Mouse (Mus musculus) layer of hippocampus, adult 18-20 months (tissue): ENCODE data around the gene Lbhd2. TPM values are rescaled to one million over a fixed set of nuclear protein-coding genes. Genes with fewer than 3 reads are reported as not detected.

Experiments used
- DNase-seq, 2 experiments: peaks; one replicate each; pipeline ENCODE4 v3.0.0; 2022; ENCODE audit warnings: low spot score in 2 of 2
- total RNA-seq, 2 experiments: library from RNA; stranded (reverse); gene quantifications; 2 replicates each; pipeline ENCODE4 v1.2.3; 2021

The Lbhd2 gene
- total RNA-seq, 2 experiments from 2014 or later: 0.53 to 1.2 TPM

DNA sequence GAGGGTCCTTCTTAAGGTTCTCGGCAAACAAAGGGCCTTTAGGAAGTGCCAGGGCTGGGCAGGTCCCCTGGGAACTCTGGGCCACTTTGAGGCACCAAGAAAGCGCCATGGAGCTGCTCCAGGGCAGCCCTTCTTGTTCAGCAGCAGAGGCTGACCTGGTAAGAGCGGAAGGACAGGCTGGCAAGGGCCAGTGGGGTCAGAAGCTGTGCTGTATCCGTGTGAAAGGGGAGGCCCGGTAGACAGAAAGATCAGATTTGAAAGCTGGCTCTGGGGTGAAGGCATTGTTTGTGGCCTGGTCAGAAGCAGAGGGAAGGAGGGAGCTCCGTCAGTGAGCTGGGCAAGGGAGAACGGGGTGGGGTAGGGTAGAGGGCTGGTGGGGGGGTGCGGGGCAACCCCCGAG, 40.7 kb downstream of the Lbhd2 start:
- no peak for DNase-seq

DNA sequence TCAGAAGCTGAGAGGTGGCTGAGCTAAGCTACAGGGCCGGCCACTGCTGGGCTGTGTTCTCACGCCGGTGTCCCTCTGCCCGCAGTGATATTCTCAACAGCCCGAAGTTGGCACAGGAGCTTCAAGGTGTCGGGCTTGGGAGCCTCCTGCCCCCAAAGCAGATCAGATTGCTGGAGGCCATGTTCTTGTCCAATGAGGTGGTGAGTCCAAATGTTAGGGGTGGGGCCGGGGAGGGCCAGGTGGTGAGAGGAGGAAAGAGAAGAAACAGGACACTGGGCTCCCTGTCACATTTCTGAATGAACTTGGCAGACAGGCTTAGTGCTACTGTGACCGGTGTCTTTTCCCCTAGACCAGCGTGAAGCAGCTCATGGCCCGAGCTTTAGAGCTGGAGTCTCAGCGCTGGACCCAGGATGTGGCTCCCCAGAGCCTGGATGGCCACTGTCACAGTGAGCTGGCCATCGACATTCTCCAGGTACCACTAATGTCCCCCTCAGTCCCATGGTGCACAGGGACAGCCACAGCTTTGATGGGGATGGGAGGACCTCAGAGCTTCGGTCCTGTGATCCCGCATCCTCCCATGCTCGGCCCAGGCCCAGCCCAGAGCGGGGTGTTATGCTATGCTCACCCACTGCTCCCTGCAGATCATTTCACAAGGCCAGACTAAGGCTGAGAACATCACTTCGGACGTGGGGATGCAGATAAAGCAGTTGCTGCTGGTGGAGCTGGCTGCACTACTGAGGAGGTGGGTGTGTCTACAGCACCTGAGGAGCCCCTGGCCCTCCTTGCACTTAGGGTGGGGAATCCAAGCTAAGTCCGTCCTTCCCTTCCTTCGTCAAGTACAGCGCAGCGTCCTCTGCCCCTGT, 41.5 kb downstream of the Lbhd2 start:
- DNase-seq: no peak

DNA sequence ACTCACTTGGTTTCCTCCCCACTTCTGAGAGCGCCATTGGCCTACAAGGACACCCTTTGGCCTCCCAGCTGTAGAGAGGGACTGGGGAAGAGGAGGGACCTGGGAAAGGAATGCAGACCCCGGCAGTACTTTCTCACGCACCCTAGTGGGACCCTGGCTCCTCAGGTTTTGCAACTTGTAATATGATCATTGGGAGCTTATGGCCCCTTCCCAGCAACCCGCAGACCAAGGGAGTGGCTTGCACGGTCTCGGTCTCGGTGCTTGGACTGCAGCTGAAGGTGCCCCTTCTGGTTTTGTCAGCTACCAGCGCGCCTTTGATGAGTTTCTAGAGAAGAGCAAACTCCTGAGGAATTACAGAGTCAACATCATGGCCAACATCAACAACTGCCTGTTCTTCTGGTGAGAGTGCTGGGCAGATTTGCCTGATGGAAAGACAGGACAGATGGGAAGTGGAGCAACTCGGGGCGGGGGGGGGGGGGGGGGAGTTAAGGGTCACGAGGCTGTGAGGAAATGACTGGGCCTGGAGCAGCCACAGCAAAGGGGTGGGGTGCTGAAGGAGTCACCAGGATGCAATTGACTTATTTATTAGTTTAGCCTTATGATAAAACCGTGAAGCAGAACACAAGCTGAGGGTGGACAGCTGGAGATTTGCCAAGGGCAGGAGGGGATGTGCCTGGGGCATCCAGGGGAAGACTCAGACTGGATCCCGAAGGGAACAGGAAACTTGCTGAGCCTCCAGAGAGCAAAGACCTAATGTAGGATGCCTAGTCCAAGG, 42.5 kb downstream of the Lbhd2 start:
- no peak for DNase-seq

DNA sequence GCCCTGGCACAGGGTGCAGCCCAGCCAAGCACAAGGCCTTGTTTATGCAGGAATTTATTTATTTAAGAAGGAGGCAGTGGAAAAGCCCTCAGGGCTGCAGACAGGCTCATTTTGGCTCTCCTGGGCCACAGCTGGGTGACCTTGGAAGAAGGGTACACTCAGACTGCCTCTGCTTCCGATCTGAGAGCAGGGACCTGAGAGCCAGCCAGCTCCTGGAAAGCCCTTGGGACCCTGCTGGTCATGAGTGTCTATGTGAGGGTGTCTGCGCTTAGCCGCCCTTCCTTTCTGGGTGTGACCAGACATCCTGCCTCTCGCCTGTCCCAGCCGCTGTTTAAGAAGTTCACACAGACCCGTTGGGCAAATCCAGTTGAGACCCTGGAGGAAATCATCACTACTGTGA, 43.8 kb downstream of the Lbhd2 start:
- DNase-seq: no peak

DNA sequence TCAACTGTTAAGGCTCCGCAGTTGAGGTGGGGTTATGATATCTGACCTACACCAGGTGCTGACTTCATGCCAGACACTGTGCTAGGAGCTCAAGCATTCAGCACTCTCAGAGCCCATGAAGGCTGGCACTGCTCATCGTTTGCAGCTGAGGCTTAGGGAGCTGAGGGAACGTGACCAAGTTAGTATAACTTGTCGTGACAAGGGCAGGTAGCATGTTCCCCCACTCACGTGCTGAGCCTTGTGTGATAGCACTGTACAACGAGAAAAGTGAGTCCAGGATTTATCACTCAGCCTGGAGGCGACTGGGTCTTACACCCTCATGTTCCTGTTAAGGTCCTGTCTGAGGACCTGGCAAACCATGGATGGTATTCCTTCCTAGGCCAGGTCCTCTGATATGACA, 45.0 kb downstream of the Lbhd2 start:
- no peak for DNase-seq

DNA sequence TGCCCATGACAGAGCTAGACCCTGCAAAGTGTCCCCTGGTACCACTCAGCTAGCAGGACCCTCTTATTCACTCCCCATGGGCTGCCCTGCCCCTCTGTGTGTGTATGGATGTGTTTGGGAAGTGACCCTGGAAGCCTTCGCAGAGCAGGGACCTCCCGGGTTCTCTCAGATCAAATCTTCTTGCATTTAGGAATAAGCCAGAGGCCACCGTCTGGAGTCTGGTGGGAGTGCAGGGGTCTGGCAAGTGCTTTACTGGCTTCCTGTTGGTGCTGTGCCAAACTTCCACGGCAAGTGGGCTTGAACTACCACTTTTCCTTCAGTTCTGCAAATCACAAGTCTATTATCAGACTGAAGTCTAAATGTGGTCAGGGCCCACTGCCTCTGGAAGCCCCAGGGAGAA, 47.4 kb downstream of the Lbhd2 start:
- DNase-seq: no peak

DNA sequence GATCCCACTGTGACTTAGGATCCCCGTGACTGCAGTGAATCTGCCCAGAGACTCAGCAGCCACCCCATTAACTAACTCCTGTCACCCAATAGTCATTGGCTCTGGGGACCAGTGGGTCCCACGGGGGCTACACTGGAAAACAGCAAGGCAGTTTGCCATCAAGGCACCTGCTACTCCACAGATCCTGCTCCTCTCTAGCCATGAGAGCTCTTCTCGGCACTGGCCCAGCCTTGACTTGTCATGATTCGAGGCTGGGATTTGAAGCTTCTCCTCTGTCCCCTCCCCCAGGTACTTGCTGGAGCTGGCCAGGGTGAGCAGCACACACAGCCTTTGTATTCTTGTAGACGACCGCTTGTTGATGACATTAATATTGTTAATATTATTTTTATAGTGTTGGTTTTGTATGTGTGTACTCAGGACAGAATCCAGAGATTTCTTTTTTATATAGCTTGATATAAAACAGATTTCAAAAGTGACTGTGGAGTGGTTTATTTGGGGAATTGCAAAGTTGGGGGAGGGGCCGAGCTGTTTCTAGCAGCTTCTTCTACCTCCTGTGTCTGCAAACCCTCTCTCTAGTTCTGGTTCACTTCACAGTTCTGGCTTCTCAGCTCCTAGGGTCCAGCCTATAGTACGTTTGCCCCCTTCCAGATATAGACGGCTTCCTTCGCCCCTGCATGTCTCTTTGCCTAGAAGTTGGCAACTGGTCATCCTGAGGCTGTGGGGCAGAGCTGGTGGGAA, 48.1 kb downstream of the Lbhd2 start:
- DNase-seq: no peak

DNA sequence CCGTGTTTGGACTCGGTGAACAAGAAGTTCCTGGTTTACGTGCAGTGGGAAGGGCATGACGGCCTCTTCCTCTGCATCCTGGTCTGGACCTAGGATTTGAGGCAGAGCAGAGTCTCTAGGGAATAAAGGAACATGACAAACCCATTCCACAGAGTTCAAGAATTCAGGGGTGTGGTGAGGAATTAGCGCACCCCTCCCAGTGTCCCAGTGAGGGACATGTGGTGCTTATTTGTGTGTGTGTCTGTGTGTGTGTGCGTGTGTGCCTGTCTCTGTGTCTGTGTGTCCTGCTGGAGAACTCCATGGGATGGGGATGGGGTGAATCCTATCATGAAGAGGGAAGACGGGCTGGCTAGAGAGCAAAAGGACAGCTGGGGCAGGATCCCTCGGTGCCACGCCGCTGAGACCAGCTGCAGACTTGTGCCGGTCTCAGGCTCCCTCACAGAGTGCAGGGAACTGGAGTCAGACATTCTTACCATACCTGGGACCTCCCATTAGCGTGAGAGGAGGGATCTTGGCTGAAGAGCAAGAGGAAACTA, 48.8 kb downstream of the Lbhd2 start:
- no peak for DNase-seq

DNA sequence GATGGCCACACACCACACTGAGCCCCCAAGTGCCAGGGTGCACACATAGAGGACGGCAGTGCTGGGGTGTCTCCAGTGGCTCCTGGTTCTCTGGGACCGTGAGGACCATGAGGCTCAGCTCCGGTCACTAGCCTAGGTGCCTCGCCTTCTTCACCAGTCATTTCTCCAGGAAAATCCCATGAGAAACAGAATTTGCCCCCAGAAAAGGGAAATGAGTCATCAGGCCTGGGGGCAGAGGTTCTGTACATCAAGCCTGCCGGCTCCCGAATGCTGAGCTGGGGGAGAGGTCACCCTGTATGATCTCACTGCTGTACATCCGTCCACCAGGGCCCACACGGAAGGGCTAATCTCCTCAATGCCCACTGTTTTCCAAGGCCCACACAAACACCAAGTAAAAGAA, 49.3 kb downstream of the Lbhd2 start:
- DNase-seq: no peak

DNA sequence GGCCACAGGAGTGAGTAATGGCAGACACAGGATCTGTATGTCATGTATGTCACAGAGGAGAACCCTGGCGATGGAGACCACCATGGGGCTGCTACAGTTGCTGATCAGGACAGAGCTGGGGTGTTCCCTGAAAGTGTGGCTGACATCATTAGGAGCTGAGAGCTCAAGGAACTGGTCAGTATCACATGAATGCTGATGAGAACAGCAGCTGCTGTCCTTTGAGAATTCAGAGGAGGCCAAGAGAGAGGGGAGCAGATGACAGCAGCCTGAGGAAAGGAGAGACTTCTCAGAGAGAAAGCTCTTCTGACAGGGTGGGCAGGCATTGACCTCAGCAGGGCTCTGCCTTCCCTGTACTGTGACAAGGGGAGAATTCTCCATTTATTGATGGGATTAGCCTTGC, 51.1 kb downstream of the Lbhd2 start:
- no peak for DNase-seq

Other genes with a start within 250 kb of the Lbhd2 start
- gene Traf3, start 240.4 kb upstream of the Lbhd2 start, total RNA-seq: 10 to 100 TPM; 53.6 to 53.7 TPM
- gene 4930595D18Rik, start 222.3 kb upstream of the Lbhd2 start, total RNA-seq: not detected
- 1 to 10 TPM; 3.3 to 4.6 TPM for gene Amn, start 135.7 kb upstream of the Lbhd2 start, total RNA-seq
- 100 to 1,000 TPM; 119 to 124 TPM for gene Cdc42bpb, start 29.1 kb upstream of the Lbhd2 start, total RNA-seq
- gene Exoc3l4, start 10.2 kb downstream of the Lbhd2 start, total RNA-seq: 1 to 10 TPM; 6.1 to 7.1 TPM
- gene Tnfaip2, start 35.7 kb downstream of the Lbhd2 start, total RNA-seq: 1 to 10 TPM in 1 of 2 experiments, under 1 TPM in 1; 0.30 to 1.7 TPM
- 1 to 10 TPM; 3.7 to 3.9 TPM for gene Gm266, start 79.0 kb downstream of the Lbhd2 start, total RNA-seq
- 100 to 1,000 TPM; 254 to 262 TPM for gene Eif5, start 131.2 kb downstream of the Lbhd2 start, total RNA-seq
- gene Mark3, start 167.7 kb downstream of the Lbhd2 start, total RNA-seq: 10 to 100 TPM; 92.2 to 92.3 TPM